Mouse (Mus musculus) induced T-regulatory cell, adult 2 months (primary cell): ENCODE measurements around the gene 1700037H04Rik.

Experiments used
- DNase-seq: peaks from one replicate; pipeline ENCODE4 v3.0.0-alpha.2; 2012; ENCODE audit warnings: low read depth

The 1700037H04Rik gene

DNA sequence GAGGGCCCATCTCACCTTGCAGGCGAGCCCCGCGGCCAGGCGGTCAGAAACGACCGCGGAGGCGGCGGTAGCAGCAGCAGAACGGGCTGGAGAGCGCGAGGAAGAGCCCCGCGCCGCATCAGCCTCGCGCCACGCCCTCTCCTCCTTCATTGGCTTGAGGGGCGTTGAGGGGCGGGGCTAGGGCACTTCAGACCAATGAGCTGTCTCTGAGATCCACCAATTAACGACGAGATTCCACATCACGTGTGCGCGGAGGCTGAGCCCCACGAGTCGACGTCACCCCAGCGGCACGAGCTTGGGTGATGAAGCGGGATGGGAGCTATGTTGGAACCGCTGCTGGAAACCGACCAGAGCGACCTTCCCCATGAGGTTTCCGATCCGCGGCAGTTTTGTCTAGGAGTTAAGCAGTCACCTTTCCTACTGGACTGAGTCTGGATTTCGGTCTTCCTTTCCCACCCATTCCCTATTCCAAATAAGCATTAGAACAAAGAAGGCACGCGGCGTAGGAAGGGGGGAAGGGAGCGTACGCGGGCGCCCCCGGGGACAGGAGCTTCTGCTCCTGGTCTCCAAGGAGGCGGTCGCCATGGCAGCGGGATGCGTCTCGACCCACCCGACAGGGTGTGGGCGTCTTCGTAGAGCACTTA lies at the start of gene 1700037H04Rik:
Gene 1700037H04Rik, minus strand, starts transcription at position 144 of the 644 bp plus-strand sequence.
- DNase-seq, result peak; percentile 100

DNA sequence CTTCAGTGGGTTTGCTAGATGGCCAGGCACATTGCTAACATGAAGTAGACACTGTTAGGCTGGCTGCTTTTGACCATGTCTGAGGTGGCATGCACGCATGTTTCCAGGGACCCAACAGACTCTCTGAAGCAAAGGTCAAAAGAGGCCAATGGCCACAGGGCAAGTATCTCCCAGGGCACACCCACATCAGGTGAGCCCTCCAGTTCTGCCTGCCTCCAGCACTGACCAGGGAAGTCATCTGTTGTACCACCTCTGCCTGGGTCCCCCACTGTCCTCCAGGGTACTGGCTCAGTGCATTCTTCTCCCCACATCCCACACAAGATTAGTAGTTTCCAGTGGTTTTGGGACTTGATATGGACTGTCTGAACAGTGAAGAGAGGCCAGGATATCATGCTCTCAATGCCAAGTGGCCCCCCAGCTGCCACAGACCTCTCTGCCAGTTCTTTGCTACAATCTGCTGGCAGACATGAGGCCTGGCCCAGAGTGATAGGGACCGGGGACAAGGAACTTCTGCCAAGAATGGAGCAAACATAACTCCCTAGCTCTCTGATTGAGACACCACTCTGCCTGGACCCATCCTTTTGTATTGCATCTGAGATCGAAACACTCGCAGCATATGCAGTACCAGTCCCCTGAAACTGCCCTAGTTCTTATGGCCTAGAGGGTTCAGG lies 49.4 kb upstream of the 1700037H04Rik start:
- no peak for DNase-seq

DNA sequence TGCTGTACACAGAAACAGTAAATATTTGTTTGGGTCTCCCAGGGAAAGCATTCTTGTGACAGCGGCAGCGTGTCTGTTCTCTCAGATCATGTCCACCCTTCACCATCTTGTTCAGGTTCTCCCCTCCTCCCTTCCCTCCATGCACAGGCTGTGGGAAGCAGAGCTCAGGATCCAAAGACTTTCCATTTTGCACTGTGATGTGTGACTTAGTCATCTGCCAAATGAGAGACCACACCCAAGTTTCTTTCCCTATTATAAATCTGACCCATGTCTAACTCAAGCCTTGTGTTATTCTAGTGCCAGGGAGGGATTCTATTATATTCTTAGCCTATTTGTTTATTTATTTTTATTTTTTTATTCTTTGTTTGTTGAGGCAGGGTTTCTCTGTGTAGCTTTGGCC lies 48.5 kb upstream of the 1700037H04Rik start:
- DNase-seq, result no peak

DNA sequence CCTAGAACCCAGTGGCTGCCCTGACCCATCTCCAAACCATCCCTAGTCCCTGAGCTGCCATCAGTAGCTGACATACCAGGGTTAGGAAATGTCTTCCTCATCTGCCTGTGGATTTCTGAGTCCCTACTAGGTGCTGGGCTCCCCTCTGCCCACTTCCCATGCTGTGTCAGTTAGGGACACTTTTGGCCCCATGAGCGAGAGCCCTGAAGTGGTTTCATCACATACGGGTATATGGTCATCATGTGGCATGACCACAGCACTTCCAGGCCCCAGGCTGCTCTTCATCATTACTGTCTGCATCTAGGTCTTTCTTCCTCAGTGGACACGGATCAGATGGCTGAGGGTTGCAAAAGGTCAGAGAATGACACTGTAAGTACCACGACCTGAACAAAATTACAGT lies 46.9 kb upstream of the 1700037H04Rik start, which contains the start of gene Ap5s1:
Gene Ap5s1, plus strand, starts transcription at position 301 of the 400 bp plus-strand sequence.
- no peak for DNase-seq

DNA sequence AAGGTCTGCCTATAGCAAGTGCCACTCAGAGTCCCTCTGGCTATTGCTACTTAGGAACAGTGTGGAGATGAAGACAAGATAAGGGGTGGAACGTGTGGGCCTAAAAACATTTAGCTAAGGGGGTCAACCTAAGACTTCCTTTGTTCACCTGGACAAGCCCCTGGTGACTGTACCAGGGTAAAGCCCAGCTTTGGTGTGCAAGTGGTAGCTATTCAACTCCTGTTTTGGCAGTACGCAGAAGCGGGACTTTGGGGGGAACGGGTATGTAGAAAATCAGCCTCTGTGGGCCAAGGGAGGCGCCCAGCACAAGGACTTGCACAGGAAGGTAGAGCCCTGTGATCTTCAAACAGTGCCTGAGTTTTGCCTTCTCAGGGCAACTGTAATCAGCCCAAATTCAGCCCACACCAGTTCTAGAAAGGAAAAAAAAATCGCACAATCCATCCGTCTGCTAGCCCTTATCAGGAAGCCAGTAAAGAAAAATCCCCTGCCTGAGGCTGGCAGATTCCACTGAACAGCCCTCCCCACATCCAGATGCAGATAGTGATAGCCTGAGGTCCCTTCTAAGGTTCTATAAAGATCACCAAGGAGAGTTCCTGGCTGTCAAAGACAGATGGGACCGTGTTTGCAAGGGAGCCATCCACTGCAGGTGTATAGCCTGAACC lies 45.8 kb upstream of the 1700037H04Rik start:
- no peak for DNase-seq

DNA sequence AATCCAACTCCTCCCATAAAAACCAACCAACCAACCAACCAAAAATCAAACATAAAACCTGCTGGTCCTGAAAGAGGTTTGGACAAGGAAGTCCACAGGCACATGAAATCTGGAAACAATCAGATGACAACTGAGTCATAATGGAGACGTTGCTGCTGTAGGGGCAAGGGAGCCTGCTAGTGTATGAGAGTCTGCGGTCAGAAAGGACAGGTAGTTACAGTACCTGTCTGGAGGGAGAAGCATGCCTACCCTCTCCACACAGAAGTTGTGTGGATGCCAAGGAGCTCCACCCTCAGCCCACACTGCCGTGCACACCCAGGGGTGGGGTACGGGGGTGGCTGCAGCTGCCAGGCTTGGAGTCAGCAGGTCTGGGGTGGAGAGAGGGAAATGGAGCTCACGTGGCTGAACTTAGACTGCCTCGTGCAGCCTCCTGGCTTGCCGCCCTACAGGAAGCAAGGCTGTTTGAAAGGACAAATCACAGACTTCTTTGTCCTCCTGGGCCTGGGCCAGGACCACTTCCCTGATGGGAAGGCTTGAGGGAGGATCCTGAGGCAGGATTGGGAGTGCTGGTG lies 44.6 kb upstream of the 1700037H04Rik start:
- peak; percentile 46 for DNase-seq

DNA sequence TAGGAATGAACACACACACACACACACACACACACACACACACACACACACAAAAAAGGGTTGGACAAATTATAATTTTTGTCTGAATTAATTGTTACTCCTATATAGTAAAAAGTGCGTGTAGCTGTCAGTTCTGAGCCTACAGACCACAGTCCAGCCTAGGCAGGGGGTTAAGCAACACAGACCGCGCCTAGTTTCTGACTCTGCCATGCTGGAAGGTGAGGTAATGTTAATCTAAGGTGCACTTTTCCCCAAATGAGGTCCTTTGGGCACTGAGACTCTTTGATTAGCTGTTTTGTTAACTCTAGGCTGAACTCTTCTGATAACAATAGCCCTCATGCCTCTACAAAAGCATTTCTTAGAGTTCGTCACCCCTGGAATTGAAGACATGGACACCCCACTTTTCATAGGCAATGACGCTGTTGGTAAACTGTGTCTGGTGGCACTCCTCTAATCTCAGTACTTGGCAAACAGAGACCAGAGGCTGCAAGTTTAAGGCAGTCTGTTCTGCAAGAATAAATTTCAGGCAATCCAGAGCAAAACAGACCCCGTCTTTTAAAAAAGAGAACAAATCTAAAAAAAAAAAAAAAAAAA lies 44.0 kb upstream of the 1700037H04Rik start:
- DNase-seq, result no peak

DNA sequence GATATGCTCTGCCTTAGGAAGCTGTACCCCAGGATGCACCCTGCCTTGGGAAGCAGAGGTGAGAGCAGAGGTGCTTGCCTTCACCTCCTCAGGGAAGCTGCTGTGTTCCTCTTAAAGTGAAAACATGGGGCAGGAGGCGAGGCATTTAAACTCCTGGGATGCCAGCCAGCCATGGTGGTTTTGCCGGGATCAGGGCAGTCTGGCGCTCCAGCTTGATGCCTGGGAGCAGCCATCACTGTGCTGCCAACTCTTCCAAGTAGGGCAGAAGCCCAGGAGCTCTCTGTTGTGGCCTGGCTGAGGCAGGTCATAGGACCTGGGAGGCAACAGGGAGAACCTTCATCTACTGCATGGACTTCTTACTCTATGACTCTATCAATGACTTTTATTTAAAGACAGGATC lies 41.4 kb upstream of the 1700037H04Rik start:
- no peak for DNase-seq

DNA sequence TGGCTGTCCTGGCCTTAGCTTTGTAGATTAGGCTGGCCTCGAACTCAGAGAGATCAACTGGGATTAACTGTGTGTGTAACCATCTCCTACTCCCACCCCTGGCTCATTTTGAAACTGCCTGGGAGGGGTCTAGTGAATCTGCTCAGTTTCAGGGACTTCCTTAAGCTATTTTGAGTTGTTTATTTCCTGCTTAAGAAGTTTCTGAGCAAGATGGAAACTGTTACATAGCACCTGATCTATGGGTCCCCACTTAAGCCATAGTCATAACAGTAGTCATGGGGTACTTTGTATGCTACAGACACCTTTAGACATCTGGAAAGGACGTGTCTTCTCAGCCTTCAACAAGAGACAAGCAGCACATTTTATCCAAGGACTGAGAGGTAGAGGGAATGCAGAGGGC lies 40.8 kb upstream of the 1700037H04Rik start:
- peak; percentile 40 for DNase-seq

DNA sequence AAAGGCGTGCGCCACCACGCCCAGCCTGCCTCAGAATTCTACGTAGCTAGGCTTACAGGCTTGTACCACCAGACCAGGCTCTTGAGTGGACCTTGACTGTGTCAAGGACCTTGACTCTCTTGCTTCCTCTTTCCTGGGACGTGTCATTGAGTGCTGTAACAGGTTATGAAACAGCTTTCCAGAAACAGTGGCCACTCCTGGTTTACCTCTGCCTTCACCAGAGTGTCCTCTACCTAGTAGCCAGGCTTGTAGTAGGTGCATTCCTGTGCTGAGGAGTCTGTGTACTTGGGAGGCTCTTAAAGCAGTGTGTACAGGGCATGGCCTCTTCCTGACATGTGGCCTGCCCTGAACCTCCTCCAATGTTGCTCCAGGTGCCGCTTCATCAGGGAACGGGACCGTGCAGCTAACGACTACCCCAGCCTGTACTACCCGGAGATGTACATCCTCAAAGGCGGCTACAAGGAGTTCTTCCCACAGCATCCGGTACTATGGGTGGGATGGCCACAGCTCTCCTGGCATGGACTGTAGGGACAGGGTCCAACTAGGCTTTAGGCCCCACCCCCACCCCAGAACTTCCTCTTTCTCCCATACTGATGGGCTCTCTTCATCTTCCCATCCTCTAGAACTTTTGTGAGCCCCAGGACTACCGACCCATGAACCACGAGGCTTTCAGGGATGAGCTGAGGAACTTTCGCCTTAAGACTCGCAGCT lies 36.9 kb upstream of the 1700037H04Rik start:
- no peak for DNase-seq

DNA sequence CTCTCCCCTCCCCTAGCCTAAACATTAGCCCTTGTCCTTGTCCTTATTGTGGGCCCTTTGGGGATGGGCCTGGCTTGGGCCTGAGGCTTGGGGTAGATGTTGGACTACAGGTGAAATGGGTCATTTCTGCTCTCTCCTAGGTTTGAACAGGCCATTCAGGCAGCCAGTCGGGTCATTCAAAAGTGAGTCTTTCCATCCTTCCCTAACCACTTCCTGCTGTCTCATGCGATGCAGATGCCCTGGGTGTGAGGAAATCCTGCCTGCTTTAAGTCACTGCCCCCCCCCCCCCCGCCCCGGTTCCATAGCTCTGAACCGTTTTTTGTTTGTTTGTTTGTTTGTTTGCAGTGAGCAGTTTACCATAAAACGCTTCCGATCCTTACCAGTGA lies 31.1 kb upstream of the 1700037H04Rik start:
- peak; percentile 60 for DNase-seq

DNA sequence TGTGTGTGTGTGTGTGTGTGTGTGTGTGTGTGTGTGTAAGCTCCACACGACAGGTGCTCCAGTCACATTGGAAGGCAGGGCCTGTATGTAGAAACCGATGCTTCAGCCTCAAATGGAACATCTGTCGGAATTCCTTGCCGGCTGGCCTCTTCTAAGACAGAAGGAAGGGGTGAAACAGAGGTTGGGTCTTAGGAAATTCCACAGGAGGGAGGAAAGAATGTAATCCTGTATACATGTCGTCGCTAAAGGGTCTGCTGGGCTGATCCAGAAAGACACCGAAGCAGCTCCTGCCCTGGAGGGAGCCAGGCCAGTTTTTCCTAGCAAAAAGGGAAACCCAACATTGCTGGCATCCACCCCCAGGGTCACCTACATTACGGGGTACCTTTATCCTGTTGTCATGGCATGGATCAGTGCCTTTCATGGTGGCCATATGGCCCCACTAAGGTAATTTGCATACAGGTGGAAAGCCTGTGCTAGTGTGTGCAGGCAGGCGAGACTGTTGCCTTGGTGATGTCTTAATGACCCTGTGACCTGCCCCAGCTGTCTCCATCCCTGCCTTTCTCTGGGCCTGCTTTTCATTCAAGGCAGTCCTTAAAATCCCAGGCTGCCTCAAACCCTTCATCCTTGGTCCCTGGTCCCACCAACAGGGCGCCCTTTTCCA lies 30.6 kb upstream of the 1700037H04Rik start:
- peak; percentile 40 for DNase-seq

DNA sequence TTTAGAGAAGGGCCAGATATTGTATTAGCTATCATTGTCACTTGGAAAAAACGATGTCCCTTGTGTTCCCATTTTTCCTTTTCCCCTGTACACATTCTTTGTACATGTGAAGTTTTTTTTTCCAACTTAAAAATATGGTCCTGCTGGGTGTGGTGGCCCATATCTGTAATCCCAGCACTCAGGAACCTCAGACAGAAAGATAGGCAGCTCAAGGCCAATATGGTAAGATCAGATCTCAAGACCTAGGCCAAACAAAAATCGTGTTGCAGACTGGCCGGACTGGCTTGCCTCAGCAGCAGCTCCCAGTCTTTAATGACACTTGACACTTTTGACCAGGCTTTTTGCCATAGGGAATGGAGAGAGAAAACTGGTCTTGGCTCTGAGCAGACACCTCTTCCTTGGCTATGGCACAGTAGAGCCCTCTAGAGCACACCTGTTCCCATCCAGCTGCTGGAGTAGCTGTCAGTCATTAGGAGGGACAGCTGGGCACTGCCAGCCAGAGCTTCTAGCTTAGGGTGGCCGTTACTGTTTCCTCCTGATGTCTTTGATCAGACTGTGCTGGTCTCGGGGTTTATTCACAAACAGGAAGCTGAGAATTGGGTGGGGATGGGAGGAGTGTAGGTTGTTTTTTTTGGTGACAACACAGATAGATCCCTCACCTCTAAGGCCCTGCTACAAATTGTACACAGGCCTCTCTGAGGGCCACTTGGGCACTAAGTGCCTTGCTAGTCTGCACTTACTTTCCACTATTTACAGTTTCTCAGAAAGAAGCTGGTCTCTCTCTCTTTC lies 29.8 kb upstream of the 1700037H04Rik start:
- peak; percentile 76 for DNase-seq

DNA sequence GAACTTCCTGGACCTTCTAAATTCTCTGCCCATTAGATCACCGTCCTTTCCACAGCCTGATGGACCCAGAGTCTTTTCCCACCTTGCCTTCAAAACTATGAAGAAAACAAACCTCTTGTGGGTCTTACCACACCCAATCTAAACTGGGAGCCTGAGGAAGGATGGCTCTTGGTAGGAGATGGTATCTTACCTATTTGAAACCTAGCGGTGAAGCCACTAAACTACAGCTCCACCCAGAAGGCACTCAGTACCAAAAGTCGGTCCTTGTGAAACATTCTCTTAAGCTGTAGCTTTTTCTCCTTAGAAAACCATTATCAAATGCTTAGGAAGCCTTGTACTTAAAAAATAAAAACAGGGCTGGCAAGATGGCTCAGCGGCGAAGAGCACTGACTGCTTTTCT lies 28.4 kb upstream of the 1700037H04Rik start:
- DNase-seq, result peak; percentile 79

DNA sequence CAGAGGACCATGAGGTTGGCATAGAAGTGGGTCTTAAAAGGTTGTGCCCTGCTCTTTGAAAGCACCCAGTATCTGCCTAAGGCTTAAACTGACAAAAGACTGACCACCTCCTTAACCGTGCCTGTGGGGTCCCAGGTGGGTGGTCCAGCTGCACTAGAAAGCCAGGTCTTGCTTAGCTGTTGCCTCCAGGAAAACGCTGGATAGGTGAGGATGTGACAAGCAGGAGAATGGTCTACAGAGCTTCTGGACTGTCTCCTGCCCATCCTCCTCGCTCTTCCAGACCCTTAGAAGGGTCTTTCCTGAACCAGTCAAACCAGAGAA lies 27.7 kb upstream of the 1700037H04Rik start:
- no peak for DNase-seq

DNA sequence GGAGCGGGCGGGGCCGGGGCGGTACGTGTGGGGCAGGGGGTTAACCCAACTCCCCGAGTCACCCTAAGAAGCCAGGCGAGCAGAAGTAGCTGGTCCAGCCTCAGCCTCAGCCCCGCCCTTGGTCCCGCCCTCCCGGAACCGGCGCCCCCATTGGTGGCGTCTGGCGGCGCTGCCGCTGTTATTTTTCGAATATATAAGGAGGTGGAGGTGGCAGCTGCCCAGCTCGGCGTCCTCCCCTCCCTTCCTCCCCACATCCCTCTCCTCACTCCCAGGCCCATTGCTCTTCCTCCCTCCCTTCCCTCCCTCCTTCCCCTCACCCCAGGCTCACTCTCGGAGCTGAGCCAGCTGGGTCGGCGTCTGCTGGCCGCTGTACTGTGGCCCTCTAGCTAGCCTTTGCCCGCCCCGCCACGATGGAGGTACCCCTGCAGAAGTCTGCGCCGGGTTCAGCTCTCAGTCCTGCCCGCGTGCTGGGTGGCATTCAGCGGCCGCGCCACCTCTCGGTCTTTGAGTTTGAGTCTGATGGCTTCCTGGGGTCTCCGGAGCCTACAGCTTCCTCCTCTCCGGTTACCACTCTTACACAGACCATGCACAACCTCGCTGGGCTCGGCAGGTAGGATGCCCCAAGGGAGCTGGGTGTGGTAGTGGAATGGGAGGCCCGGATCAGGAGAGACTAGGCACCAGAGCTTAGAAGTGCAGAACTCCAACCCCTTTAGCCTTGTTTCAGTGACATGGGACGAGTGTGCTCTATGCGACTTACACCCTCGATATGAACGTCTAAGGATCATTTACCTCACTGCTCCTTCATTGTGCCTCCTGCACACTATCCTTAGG lies 27.1 kb upstream of the 1700037H04Rik start, which contains the start of the genes Cdc25b and Spef1:
Gene Cdc25b, plus strand, starts transcription at position 179 of the 831 bp plus-strand sequence.
Gene Spef1, minus strand, starts transcription at position 512 of the 831 bp plus-strand sequence.
- DNase-seq, result peak; percentile 93

DNA sequence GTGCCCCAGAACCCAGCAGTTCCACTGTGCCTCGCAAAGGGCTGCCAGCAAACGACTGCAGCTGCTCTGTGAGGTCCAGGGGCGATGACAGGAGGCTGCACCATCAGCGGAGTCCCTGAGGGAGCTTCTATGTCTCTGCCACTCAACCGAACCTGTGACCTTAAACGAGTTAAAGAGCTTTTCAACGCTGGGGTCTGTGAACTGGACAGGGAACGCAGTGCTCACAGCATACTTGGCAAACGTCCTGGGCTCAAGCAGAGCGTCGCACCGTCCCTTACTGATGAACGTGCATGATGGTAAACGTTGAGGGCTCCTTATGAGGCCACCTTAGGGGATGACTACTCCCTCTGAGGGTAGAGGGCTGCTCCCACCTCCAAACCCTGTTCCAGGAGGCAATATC lies 26.5 kb upstream of the 1700037H04Rik start:
- no peak for DNase-seq

DNA sequence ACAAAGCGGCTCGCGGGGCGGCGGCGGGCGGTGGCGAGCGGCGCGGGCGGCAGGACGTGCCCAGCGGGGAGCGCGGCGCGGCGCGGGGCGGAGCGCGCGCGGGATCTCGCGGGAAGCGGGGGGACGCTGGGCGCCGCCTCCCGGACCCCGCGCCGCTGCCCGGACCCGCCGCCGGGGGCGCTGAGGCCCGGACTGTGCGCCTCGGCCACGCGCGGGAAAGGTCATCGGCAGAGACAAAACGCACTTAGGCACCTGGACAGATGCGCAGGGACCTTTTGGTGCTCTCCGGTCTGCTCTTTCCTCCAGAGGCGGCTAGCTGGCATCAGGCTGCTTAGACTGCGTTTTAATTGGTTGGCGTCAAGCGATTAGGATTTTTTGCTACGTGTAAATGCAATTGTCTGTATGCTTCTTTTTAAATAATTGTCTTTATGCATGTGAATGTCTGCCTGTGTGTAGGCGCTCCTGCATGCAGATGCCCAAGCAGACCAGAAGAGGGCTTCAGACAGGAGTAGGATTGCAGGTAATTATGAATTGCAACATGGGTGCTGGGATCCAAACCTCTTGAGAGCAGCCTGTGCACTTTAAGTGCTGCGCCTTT lies 20.2 kb upstream of the 1700037H04Rik start, which contains the start of gene Cenpb:
Gene Cenpb, minus strand, starts transcription at position 78 of the 598 bp plus-strand sequence.
- DNase-seq, result peak; percentile 86
